Mouse (Mus musculus) 3134 (cell line): ENCODE data around the gene Dnaja2.
A peak's percentile ranks its signal among the peaks of the same experiment; 100 is the strongest.

Source experiments
- DNase-seq: peaks from one replicate; pipeline ENCODE4 v3.0.0-alpha.2; 2011; ENCODE audit warnings: low spot score; ENCODE audit not compliant: insufficient read length; ENCODE audit errors: extremely low read depth

Gene Dnaja2

DNA sequence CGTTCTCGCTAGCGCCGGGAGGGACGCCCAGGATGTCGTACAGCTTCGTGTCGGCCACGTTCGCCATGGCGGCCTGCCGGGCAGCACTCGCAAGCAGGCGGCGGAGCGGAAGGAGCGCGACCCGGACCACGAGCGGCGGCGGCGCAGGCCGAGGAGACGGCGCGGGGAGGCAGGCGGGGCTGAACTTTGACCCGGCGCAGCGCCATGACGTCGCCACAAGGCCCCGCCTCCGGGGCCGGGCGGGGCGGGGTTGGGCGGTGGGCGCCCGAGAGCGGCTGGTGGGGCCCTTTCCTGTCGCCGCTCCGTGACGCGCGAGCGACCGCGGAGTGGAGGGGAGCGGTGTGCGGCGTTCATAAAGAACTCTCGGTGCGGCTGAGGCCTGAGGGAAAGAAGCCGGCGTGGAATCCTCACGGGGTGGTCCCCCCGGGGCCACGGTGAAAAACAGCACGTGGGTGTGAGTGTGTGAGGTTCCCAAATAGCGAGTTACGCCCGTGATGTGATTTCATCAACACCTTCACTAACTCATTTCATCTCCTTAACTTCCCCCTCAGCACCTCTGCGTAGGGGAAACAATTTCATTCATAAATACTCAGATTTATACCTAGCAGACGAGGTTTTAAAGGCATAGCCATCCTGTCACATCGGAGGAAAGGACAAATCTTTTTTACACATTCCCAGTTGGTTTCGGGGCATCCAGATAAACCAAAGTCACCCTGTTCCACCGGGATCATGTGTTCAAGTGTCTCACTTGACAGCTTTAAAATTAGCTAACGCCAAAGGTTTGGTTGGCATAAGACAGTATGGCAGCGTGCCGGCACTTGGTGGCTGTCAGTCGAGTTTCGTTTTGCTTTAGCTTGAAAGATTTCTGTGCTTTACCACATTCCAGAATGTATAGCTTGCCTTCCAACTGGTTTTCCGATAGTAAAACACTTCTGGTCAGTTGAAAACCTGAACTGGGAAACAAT lies at the start of gene Dnaja2:
Gene Dnaja2 (minus strand): TSS at position 164 of the 965 bp plus-strand sequence.
- peak; percentile 80 for DNase-seq

DNA sequence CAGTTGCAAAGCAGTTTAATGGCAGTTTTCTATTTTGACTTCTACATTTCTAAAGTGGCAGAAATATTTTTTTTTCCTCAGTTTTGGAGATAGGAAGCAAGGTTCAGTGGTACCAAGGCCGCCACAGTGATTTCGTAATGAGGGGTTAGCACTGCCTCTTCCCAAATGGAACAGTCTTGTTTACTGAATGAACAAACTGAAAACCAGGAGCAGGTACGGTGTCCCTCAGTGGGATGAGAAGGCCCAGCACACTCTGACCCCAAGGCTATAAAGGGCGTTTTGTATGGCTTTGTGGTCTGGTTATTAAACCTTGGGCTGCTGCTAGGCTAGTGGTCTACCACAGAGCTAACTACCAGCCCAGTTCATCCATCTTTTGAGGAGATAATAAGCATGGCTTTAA lies 49.1 kb upstream of the Dnaja2 start:
- DNase-seq: no peak

- DNase-seq: no peak
Measured at GRCm38 (mm10) chr8:85603203-85603895, 48.2 kb upstream of the Dnaja2 start.

GRCm38 (mm10) chr8:85602737-85603136 lies 47.6 kb upstream of the Dnaja2 start:
- DNase-seq: no peak

DNA sequence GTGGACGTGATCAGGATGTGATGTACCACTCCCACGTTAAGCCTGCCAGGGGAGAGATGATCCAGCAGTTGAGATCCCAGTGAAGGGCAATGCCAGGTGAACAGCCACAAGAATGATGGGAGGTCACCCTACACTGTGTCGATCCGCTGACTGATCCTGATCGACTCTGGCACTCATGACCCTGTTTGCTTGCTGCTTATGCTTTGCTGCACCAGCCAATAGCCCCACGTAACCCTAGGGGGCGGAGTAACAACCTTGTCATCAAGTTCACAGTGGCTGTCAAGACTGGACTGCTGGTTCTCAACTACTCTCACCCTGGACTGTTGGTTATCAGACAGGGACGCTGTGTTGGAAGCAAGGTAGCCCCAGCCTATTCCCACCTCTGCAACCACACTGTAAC lies 46.6 kb upstream of the Dnaja2 start:
- DNase-seq: no peak

- no peak for DNase-seq
Measured at GRCm38 (mm10) chr8:85597413-85598191, 42.5 kb upstream of the Dnaja2 start.

GRCm38 (mm10) chr8:85595391-85595790 lies 40.2 kb upstream of the Dnaja2 start:
- DNase-seq: no peak

DNA sequence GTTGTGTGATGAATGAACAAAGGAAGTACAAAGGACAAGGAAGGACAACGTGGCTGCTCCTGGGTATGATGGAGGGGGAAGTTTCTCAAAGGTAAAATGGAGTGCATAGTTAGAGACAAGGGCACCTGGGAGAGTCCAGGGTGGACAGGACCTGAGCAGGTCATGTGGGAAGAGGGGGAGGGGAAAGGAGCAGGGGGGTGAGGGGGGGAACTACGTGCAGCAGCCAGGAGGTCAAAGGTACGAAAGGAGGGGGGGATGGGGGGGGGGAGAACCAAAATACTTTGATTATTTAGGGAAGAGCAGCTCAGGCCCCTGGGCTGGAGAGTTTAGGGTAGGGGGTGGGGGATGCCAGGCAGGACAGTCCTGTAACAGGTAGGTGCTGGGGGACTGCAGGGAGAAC lies 39.8 kb upstream of the Dnaja2 start:
- no peak for DNase-seq

DNA sequence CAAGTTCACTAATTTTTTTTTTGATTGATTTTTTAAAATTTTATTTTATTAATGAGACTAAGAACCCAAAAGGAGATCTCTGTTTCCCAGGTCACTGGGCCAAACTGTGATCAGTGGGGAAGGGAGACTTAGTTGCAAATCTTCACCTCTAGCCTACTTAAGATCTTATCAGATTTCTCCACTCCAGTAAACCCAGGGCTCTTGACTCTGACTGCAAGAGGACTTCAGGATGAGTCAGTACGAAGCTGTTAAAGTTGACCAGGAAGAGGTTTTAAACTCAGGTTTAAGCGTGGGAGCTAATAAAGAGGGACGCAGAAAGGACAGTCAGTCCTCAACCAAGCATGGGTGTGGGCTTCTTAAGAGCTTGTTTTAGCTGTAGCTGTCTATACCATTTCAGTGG lies 38.2 kb upstream of the Dnaja2 start:
- DNase-seq: no peak

DNA sequence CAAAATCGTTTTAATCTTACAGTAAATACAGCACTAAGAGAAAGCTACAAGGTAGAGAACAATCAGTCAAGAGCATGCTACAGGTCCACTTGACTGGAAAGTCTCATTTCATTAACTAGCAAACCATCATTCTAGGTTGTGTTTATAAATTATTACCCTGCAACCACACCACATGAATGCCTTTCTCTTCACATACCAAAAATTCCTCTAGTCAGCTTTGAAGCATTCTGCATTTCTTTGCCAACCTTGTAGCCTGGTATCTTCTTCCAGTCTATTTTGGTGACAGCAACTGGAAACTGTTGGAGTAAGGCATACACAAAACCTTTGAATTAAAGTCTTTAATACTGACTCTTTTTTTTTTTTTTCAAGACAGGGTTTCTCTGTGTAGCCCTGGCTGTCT lies 36.4 kb upstream of the Dnaja2 start:
- peak; percentile 20 for DNase-seq

- no peak for DNase-seq
Measured at GRCm38 (mm10) chr8:85590258-85590657, 35.1 kb upstream of the Dnaja2 start.

DNA sequence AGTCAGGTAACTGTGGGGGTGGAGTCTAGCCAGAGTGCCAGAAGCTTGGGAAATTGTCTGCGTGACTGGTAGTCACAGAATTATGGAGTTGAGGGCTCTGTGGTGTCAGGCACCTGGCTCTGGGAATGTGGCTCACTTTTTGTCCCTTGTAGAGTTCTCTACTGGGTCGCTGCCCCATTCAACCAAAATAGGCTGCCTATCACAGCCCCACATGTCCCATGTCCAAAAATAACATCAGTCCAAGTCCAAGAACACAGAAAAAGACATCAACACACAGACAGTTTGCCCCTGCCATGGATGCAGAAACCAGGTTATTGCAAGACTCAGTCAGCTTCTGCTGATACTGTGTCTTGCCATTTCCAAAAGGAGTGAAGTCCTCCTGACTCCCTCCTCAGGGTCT lies 33.5 kb upstream of the Dnaja2 start:
- DNase-seq: no peak

GRCm38 (mm10) chr8:85577666-85578065 lies 22.5 kb upstream of the Dnaja2 start:
- DNase-seq: no peak

DNA sequence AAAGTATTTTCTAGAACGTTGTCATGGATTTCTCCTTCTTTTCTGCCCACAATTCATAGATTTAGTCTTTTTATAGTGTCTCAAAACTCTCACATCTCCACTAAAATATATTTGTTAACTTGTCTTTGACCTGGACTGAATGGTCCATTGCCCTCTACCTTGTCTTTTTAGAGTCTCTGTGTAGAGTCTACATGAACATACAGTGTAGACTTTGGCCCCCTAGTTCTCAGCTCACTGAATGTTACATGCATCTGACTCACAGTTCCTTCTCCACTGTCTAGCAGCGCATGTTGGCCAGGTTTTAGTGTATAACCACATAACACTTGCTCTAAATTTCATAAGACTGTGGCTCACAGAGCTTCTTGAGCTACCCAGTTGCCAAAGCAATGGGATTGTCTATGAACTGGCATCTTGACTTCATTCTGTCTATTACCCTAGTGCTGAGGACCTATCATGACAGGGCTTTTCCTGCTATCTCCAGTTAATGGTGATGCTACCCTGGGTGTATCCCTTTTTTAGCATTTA lies 18.9 kb upstream of the Dnaja2 start:
- DNase-seq: no peak

DNA sequence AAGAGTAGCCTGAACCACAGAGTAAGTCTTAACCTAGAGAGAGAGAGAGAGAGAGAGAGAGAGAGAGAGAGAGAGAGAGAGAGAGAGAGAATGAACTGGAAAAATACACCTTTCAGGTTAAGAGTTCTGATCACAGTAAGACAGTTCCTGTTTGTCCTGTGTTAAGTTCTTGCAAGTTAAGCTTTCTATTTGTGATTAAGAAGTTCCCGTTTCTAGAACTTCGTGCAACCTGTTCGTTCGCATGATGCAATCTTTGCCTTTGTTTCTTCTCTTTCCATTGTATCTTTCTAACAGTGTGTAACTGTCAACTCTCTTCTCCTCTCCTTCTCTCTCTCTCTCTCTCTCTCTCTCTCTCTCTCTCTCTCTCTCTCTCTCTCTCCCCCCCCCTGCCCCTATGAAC lies 15.3 kb upstream of the Dnaja2 start:
- DNase-seq: no peak

GRCm38 (mm10) chr8:85567801-85568200 lies 12.7 kb upstream of the Dnaja2 start:
- no peak for DNase-seq

DNA sequence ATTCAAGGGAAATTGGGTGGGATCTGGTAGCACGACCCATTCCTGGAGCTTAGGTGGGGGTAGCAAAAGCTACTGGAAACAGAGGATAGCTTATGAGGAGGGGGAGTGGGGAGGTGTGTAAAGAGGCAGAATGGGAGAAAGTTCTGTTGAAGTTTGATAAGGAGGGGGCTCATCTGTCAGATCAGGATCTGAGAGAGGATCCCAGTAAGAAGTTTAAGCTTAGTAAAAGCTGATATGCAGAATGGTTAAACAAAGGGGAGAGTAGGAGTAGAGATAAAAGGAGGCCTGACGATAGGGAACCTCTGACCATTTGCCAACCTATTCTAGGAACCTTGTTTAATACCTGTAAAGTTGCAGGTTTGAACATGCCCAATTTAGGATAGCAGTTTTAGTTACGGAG lies 10.0 kb upstream of the Dnaja2 start:
- DNase-seq: no peak

GRCm38 (mm10) chr8:85563336-85563735 lies 8.2 kb upstream of the Dnaja2 start:
- DNase-seq: no peak

- DNase-seq: no peak
Measured at GRCm38 (mm10) chr8:85559966-85560365, 4.8 kb upstream of the Dnaja2 start.

DNA sequence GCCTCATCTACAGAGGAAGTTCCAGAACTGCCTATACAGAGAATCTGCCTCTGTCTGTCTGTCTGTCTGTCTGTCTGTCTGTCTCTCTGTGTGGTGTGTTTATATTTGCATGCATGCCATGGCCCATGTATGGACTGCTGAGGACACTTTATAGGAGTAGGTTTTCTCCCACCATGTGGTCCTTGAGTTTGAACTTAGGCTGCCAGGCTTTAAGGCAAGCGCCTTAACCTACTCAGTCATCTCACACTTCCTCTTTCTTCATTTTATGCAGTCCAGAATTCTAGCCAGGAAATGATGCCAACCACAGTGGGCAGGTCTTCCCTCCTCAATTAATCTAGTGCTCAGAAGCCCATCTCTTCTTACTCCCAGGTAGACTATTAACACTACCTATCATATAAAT lies 4.1 kb upstream of the Dnaja2 start:
- no peak for DNase-seq

- DNase-seq: no peak
Measured at GRCm38 (mm10) chr8:85557601-85557986, 2.5 kb upstream of the Dnaja2 start.
